Mouse (Mus musculus) cerebellum, postnatal 14 days (tissue): ENCODE measurements at regions not wholly inside any gene's neighbourhood (a gene's known extent, or its start where the extent isn't known, plus 50 kb on each side); places are given as distances from the start of the nearest gene placed in this dataset.
A peak's percentile ranks its signal among the peaks of the same experiment; 100 is the strongest.
"Not testable (repeated sequence)": the region's sequence is repeated elsewhere in the genome, so short reads cannot be mapped to it uniquely, and the experiment has no call there.

ENCODE experiments used
- DNase-seq, 2 experiments: peaks; one replicate each; pipeline ENCODE4 v3.0.0; 2021; ENCODE audit warnings: mixed read lengths in 2 of 2

GRCm38 (mm10) chr1:150160314-150160713, 60.5 kb downstream of the Ptgs2 start:
- DNase-seq = no peak

- DNase-seq = no peak
Measured at GRCm38 (mm10) chr1:150164890-150165596, 65.2 kb downstream of the Ptgs2 start.

GRCm38 (mm10) chr1:150165597-150165973, 65.8 kb downstream of the Ptgs2 start:
- no peak for DNase-seq

- no peak for DNase-seq
Measured at GRCm38 (mm10) chr1:150167172-150167571, 67.3 kb downstream of the Ptgs2 start.

GRCm38 (mm10) chr1:150174204-150174603, 74.4 kb downstream of the Ptgs2 start:
- DNase-seq = no peak

- no peak for DNase-seq
Measured at GRCm38 (mm10) chr1:150177029-150177740, 77.4 kb downstream of the Ptgs2 start.

GRCm38 (mm10) chr1:150202022-150202421, 102.2 kb downstream of the Ptgs2 start:
- DNase-seq = no peak

- no peak for DNase-seq
Measured at GRCm38 (mm10) chr1:150212454-150212853, 106.8 kb upstream of the Pdc start.

- DNase-seq = no peak
Measured at GRCm38 (mm10) chr1:150216672-150217071, 102.5 kb upstream of the Pdc start.

- DNase-seq = no peak
Measured at GRCm38 (mm10) chr1:150218802-150219201, 100.4 kb upstream of the Pdc start.

GRCm38 (mm10) chr1:150225529-150225928, 93.7 kb upstream of the Pdc start:
- no peak for DNase-seq

- not testable (repeated sequence) for DNase-seq
Measured at GRCm38 (mm10) chr1:150239504-150239903, 79.7 kb upstream of the Pdc start.

GRCm38 (mm10) chr1:150240110-150240509, 79.1 kb upstream of the Pdc start:
- DNase-seq = no peak

GRCm38 (mm10) chr1:150241153-150241552, 78.1 kb upstream of the Pdc start:
- DNase-seq = no peak

GRCm38 (mm10) chr1:150242108-150242507, 77.1 kb upstream of the Pdc start:
- DNase-seq = no peak

- no peak for DNase-seq
Measured at GRCm38 (mm10) chr1:150244916-150245315, 74.3 kb upstream of the Pdc start.

GRCm38 (mm10) chr1:150251422-150251821, 67.8 kb upstream of the Pdc start:
- no peak for DNase-seq

- DNase-seq = no peak
Measured at GRCm38 (mm10) chr1:150251876-150252275, 67.3 kb upstream of the Pdc start.

- DNase-seq = no peak
Measured at GRCm38 (mm10) chr1:150257596-150257995, 61.6 kb upstream of the Pdc start.

- DNase-seq = no peak
Measured at GRCm38 (mm10) chr1:150260355-150260754, 58.9 kb upstream of the Pdc start.

- peak; percentile 25 to 36 for DNase-seq
Measured at GRCm38 (mm10) chr1:150266502-150266901, 52.7 kb upstream of the Pdc start.

GRCm38 (mm10) chr1:150267003-150267402, 52.2 kb upstream of the Pdc start:
- no peak for DNase-seq
